Mouse (Mus musculus) heart, postnatal 0 days (tissue): Measurements from ENCODE around the gene Lhx8. TPM values are rescaled to one million over a fixed set of nuclear protein-coding genes. Genes with fewer than 3 reads are reported as not detected.

Experiments
- ATAC-seq: fragments of 200-750 bp; cut with Nextera tagmentation; 2 replicates; pipeline ENCODE4 v1.8.0; 2017; ENCODE audit warnings: low read depth, moderate number of reproducible peaks, moderate library complexity; ENCODE audit not compliant: insufficient read depth
- DNase-seq: peaks from one replicate; pipeline ENCODE4 v3.0.0-alpha.2; 2016; ENCODE audit warnings: low spot score
- H3K27ac ChIP-seq: fragments of 300-500 bp; sonication (generic); 2 replicates; pipeline ENCODE4 v1.5.1; 2014; ENCODE audit warnings: low read depth, mild to moderate bottlenecking
- H3K27me3 ChIP-seq: fragments of 300-500 bp; sonication (generic); 2 replicates; pipeline ENCODE4 v1.6.1; 2014; ENCODE audit warnings: low read length, mixed read lengths; ENCODE audit not compliant: control insufficient read depth, insufficient read depth
- H3K36me3 ChIP-seq: fragments of 300-500 bp; sonication (generic); replicated peaks from 2 replicates; pipeline ENCODE4 v1.6.1; 2014; ENCODE audit warnings: low read length, mixed read lengths; ENCODE audit not compliant: control insufficient read depth, insufficient read depth
- H3K4me1 ChIP-seq: fragments of 300-500 bp; sonication (generic); 2 replicates; pipeline ENCODE4 v1.6.1; 2014; ENCODE audit warnings: antibody characterized with exemption; ENCODE audit not compliant: control insufficient read depth, insufficient read depth
- H3K4me2 ChIP-seq: fragments of 300-500 bp; sonication (generic); 2 replicates; pipeline ENCODE4 v1.6.1; 2014; ENCODE audit warnings: low read depth, mild to moderate bottlenecking, low read length, moderate library complexity
- H3K4me3 ChIP-seq: fragments of 300-500 bp; sonication (generic); 2 replicates; pipeline ENCODE4 v1.5.1; 2014; ENCODE audit warnings: low read depth, low read length
- H3K9ac ChIP-seq: fragments of 300-500 bp; sonication (generic); replicated peaks from 2 replicates; pipeline ENCODE4 v1.6.1; 2014; ENCODE audit warnings: low read depth, low read length, mixed read lengths
- H3K9me3 ChIP-seq: fragments of 300-500 bp; sonication (generic); replicated peaks from 2 replicates; pipeline ENCODE4 v1.6.1; 2016; ENCODE audit warnings: low read length; ENCODE audit not compliant: control insufficient read depth
- CTCF ChIP-seq: IDR thresholded peaks from 2 replicates; pipeline ENCODE4 v1.5.1; 2016; ENCODE audit warnings: antibody characterized with exemption, control low read depth, low read depth
- EP300 ChIP-seq: IDR thresholded peaks from 2 replicates; pipeline ENCODE4 v1.6.1; 2016; ENCODE audit warnings: antibody characterized with exemption, low read depth
- WGBS: fragments of 180-500 bp; shearing (Covaris S2); extraction: QIAGEN DNeasy Blood & Tissue Kit; methylation state at CpG from one replicate; pipeline ENCODE4 v1.1.7; 2014; 5-methylcytosine and 5-hydroxymethylcytosine counted together
- polyA plus RNA-seq: library from polyadenylated mRNA; unstranded; fragments of >200 nt; fragmentation: Nextera tagmentation; extraction: Ambion mirVana; gene quantifications from 2 replicates; pipeline ENCODE4 v1.2.1, GENCODE M21; 2015
- total RNA-seq: library from RNA; depleted of rRNA; stranded (reverse); fragments of >200 nt; gene quantifications from 2 replicates; pipeline ENCODE4 v1.2.3, GENCODE M21; 2014; ENCODE audit warnings: low replicate concordance

The Lhx8 gene
- total and polyA plus RNA-seq, 2 experiments from 2014 or later: not detected

DNA sequence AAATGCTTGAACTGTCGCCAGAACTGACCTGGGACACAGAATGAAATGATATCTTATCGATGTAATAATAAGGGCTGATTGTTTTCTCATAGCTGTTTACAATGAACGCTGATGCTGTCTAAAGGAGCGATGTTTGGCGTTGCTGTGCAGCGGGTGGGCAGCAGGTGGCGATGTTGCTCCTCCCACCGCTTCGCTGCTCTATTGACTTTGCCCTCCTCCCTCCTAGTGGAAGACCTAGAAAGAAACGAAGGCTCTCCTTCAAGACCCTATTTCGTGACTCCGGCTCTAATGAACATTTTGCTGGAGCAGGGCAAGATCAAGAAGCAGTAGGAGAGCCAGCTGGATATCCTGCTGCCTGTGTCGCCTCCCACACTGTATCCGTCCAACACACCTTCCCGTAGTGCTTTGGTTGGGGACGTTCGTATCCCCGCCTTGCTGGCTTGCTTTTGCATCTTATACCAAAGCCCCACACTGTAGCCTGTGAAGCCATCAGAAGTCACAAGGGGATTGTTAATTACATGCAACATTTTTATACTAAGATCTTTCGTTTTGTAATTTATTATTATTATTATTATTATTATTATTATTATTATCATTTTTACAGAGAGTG lies 60.6 kb downstream of the Lhx8 start:
- WGBS: 12% methylated on average over 19 of the region's 19 CpGs

GRCm38 (mm10) chr3:154268313-154268712 lies 62.1 kb downstream of the Lhx8 start:
- no peak overlapping the region for H3K9ac ChIP-seq
- no peak for DNase-seq
- H3K9me3 ChIP-seq: no peaks in the 10 kb centered on the region
- no peaks in the 10 kb centered on the region for H3K36me3 ChIP-seq
- H3K4me2 ChIP-seq: no peak overlapping the region
- no peak overlapping the region for H3K4me3 ChIP-seq
- peaks cover 3% of the 10 kb centered on the region; the same call in 1 of the 2 replicates for H3K27me3 ChIP-seq
- H3K4me1 ChIP-seq: no peaks in the 10 kb centered on the region
- TF ChIP-seq CTCF (no peak), EP300 (no peak)
- no peak overlapping the region for H3K27ac ChIP-seq
- ATAC-seq: no peak
- WGBS: 66% methylated on average over 9 of the region's 9 CpGs

More for the DNA sequence above, 60.6 kb downstream of the Lhx8 start:
- DNase-seq (peak; percentile 81), ATAC-seq (no peak; the same call in 1 of the 2 replicates)
- 0 out of 2 replicates have a peak, but pooled peaks cover 3% of the 10 kb centered on the region for H3K27me3 ChIP-seq
- no peaks in the 10 kb centered on the region for H3K9me3 ChIP-seq
- no peak overlapping the region for H3K27ac ChIP-seq
- H3K36me3 ChIP-seq: no peaks in the 10 kb centered on the region
- TF ChIP-seq EP300: no peak
- TF ChIP-seq CTCF: peak; percentile 96
- H3K4me3 ChIP-seq: peak overlapping the region; percentile 23; the same call in 1 of the 2 replicates
- H3K4me2 ChIP-seq: peak overlapping the region; percentile 52
- no peaks in the 10 kb centered on the region for H3K4me1 ChIP-seq
- H3K9ac ChIP-seq: no peak overlapping the region

DNA sequence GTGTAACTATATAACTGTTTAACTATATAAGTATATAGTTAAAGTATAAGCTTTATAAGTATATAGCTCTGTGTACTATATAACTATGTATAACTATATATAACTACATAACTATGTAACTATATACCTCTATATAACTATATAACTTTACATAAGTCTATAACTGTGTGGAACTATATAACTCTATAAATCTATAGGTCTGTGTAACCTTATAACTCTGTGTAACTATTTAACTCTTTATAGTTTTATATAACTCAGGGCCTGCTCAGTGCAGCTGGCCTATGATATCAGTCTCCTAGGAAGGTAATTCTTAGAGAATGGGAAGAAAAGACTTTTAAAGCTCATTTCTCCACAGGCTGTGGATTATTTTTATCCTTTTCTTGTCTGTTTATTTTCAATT lies 73.1 kb downstream of the Lhx8 start:
- no peak overlapping the region for H3K4me2 ChIP-seq
- no peak overlapping the region for H3K4me3 ChIP-seq
- no peaks in the 10 kb centered on the region for H3K9me3 ChIP-seq
- no peak overlapping the region for H3K9ac ChIP-seq
- H3K27me3 ChIP-seq: no peaks in the 10 kb centered on the region
- DNase-seq: no peak
- no peak for TF ChIP-seq EP300
- no peak for TF ChIP-seq CTCF
- no peak for ATAC-seq
- H3K27ac ChIP-seq: no peak overlapping the region
- no peaks in the 10 kb centered on the region for H3K4me1 ChIP-seq
- no peaks in the 10 kb centered on the region for H3K36me3 ChIP-seq
